Mouse (Mus musculus): ENCODE data around the gene Plcl2. TPM values are rescaled to one million over a fixed set of nuclear protein-coding genes. Genes with fewer than 3 reads are reported as not detected.
"Not testable (repeated sequence)": the region's sequence is repeated elsewhere in the genome, so short reads cannot be mapped to it uniquely, and the experiment has no call there.

Gene Plcl2
- total RNA-seq, 1 experiment, result 2.7 TPM

GRCm38 (mm10) chr17:50641879-50642278 is 132.7 kb downstream of the Plcl2 start:
- Histone ChIP-seq H3K9me3 (ENCODE audit: control insufficient read depth, insufficient read depth, low read depth, low read length) (no peaks in the 10 kb centered on the region), H3K4me1 (ENCODE audit: control insufficient read depth in 2 of 2, insufficient read depth in 2 of 2, low read length in 2 of 2, poor library complexity in 1 of 2) (no peaks in the 10 kb centered on the region), H3K36me3 (ENCODE audit: control insufficient read depth, insufficient read depth, low read length, poor library complexity, severe bottlenecking) (no peaks in the 10 kb centered on the region), H3K4me3 (ENCODE audit: insufficient read depth in 1 of 2, low read depth in 1 of 2, low read length in 2 of 2, poor library complexity in 1 of 2, severe bottlenecking in 1 of 2) (no peak overlapping the region), H3K27ac (ENCODE audit: insufficient read depth, low read depth, low read length, poor library complexity, severe bottlenecking) (no peak overlapping the region), H3K9ac (ENCODE audit: insufficient read depth, low read depth, low read length, poor library complexity, severe bottlenecking) (no peak overlapping the region)
- no peak for TF ChIP-seq ZC3H11A (IDR thresholded peaks at IDR 0.05; ENCODE audit: borderline replicate concordance, low read depth, low read length)
- no peak for TF ChIP-seq MAFK (IDR thresholded peaks at IDR 0.05; ENCODE audit: insufficient read depth, low read depth, low read length)
- no peak for TF ChIP-seq CHD2 (IDR thresholded peaks at IDR 0.05; ENCODE audit: low read depth, low read length)
- TF ChIP-seq HCFC1 (IDR thresholded peaks at IDR 0.05; ENCODE audit: borderline replicate concordance, insufficient read depth, low read length), result no peak
- TF ChIP-seq ZNF384 (IDR thresholded peaks at IDR 0.05; ENCODE audit: low read depth, low read length), result no peak
- DNase-seq (ENCODE audit: low read depth, low spot score), result no peak
- in situ Hi-C loops (cut with MboI; ENCODE audit: low sequenced_read_pairs in 2 of 2, unreplicated experiment in 2 of 2), result no loop called here

GRCm38 (mm10) chr17:50643356-50643755 is 134.2 kb downstream of the Plcl2 start:
- no peak overlapping the region for H3K9ac ChIP-seq (ENCODE audit: insufficient read depth, low read depth, low read length, poor library complexity, severe bottlenecking)
- no peaks in the 10 kb centered on the region for H3K36me3 ChIP-seq (ENCODE audit: control insufficient read depth, insufficient read depth, low read length, poor library complexity, severe bottlenecking)
- H3K9me3 ChIP-seq (ENCODE audit: control insufficient read depth, insufficient read depth, low read depth, low read length), result no peaks in the 10 kb centered on the region
- in situ Hi-C loops (cut with MboI; ENCODE audit: low sequenced_read_pairs in 2 of 2, unreplicated experiment in 2 of 2), result no loop called here
- no peak for DNase-seq (ENCODE audit: low read depth, low spot score)
- no peak for TF ChIP-seq ZC3H11A (IDR thresholded peaks at IDR 0.05; ENCODE audit: borderline replicate concordance, low read depth, low read length)
- no peak for TF ChIP-seq ZNF384 (IDR thresholded peaks at IDR 0.05; ENCODE audit: low read depth, low read length)
- TF ChIP-seq MAFK (IDR thresholded peaks at IDR 0.05; ENCODE audit: insufficient read depth, low read depth, low read length), result no peak
- no peak overlapping the region for H3K27ac ChIP-seq (ENCODE audit: insufficient read depth, low read depth, low read length, poor library complexity, severe bottlenecking)
- no peaks in the 10 kb centered on the region for H3K4me1 ChIP-seq (ENCODE audit: control insufficient read depth in 2 of 2, insufficient read depth in 2 of 2, low read length in 2 of 2, poor library complexity in 1 of 2)
- no peak overlapping the region for H3K4me3 ChIP-seq (ENCODE audit: insufficient read depth in 1 of 2, low read depth in 1 of 2, low read length in 2 of 2, poor library complexity in 1 of 2, severe bottlenecking in 1 of 2)

- no peak overlapping the region for H3K9ac ChIP-seq (ENCODE audit: insufficient read depth, low read depth, low read length, poor library complexity, severe bottlenecking)
- H3K27ac ChIP-seq (ENCODE audit: insufficient read depth, low read depth, low read length, poor library complexity, severe bottlenecking), result no peak overlapping the region
- in situ Hi-C loops (cut with MboI; ENCODE audit: low sequenced_read_pairs in 2 of 2, unreplicated experiment in 2 of 2), result no loop called here
- H3K4me1 ChIP-seq (ENCODE audit: control insufficient read depth in 2 of 2, insufficient read depth in 2 of 2, low read length in 2 of 2, poor library complexity in 1 of 2), result no peaks in the 10 kb centered on the region
- no peak overlapping the region for H3K4me3 ChIP-seq (ENCODE audit: insufficient read depth in 1 of 2, low read depth in 1 of 2, low read length in 2 of 2, poor library complexity in 1 of 2, severe bottlenecking in 1 of 2)
- no peaks in the 10 kb centered on the region for H3K36me3 ChIP-seq (ENCODE audit: control insufficient read depth, insufficient read depth, low read length, poor library complexity, severe bottlenecking)
- DNase-seq (ENCODE audit: low read depth, low spot score), result no peak
- no peaks in the 10 kb centered on the region for H3K9me3 ChIP-seq (ENCODE audit: control insufficient read depth, insufficient read depth, low read depth, low read length)
- TF ChIP-seq ZNF384 (IDR thresholded peaks at IDR 0.05; ENCODE audit: low read depth, low read length), result no peak
These were observed 134.8 kb downstream of the Plcl2 start for GRCm38 (mm10) chr17:50643989-50644388.

GRCm38 (mm10) chr17:50648141-50648540 is 138.9 kb downstream of the Plcl2 start:
- DNase-seq (ENCODE audit: low read depth, low spot score); in situ Hi-C loops (cut with MboI; ENCODE audit: low sequenced_read_pairs in 2 of 2, unreplicated experiment in 2 of 2); H3K9me3 ChIP-seq (ENCODE audit: control insufficient read depth, insufficient read depth, low read depth, low read length); H3K27ac ChIP-seq (ENCODE audit: insufficient read depth, low read depth, low read length, poor library complexity, severe bottlenecking); H3K36me3 ChIP-seq (ENCODE audit: control insufficient read depth, insufficient read depth, low read length, poor library complexity, severe bottlenecking); H3K9ac ChIP-seq (ENCODE audit: insufficient read depth, low read depth, low read length, poor library complexity, severe bottlenecking); H3K4me1 ChIP-seq (ENCODE audit: control insufficient read depth in 2 of 2, insufficient read depth in 2 of 2, low read length in 2 of 2, poor library complexity in 1 of 2); H3K4me3 ChIP-seq (ENCODE audit: insufficient read depth in 1 of 2, low read depth in 1 of 2, low read length in 2 of 2, poor library complexity in 1 of 2, severe bottlenecking in 1 of 2): not testable (repeated sequence)

- Histone ChIP-seq H3K4me1 (ENCODE audit: control insufficient read depth in 2 of 2, insufficient read depth in 2 of 2, low read length in 2 of 2, poor library complexity in 1 of 2) (no peaks in the 10 kb centered on the region), H3K36me3 (ENCODE audit: control insufficient read depth, insufficient read depth, low read length, poor library complexity, severe bottlenecking) (no peaks in the 10 kb centered on the region), H3K4me3 (ENCODE audit: insufficient read depth in 1 of 2, low read depth in 1 of 2, low read length in 2 of 2, poor library complexity in 1 of 2, severe bottlenecking in 1 of 2) (no peak overlapping the region), H3K27ac (ENCODE audit: insufficient read depth, low read depth, low read length, poor library complexity, severe bottlenecking) (no peak overlapping the region), H3K9ac (ENCODE audit: insufficient read depth, low read depth, low read length, poor library complexity, severe bottlenecking) (no peak overlapping the region), H3K9me3 (ENCODE audit: control insufficient read depth, insufficient read depth, low read depth, low read length) (no peaks in the 10 kb centered on the region)
- no peak for TF ChIP-seq CHD2 (IDR thresholded peaks at IDR 0.05; ENCODE audit: low read depth, low read length)
- no peak for TF ChIP-seq ZC3H11A (IDR thresholded peaks at IDR 0.05; ENCODE audit: borderline replicate concordance, low read depth, low read length)
- TF ChIP-seq ZNF384 (IDR thresholded peaks at IDR 0.05; ENCODE audit: low read depth, low read length), result no peak
- TF ChIP-seq MAFK (IDR thresholded peaks at IDR 0.05; ENCODE audit: insufficient read depth, low read depth, low read length), result no peak
- TF ChIP-seq HCFC1 (IDR thresholded peaks at IDR 0.05; ENCODE audit: borderline replicate concordance, insufficient read depth, low read length), result no peak
- no peak for DNase-seq (ENCODE audit: low read depth, low spot score)
- in situ Hi-C loops (cut with MboI; ENCODE audit: low sequenced_read_pairs in 2 of 2, unreplicated experiment in 2 of 2), result no loop called here
These were observed 139.7 kb downstream of the Plcl2 start for GRCm38 (mm10) chr17:50648757-50649419.

All from ES-E14 (cell line).